Mouse (Mus musculus): Measurements from ENCODE around the gene Tiam1. TPM values are rescaled to one million over a fixed set of nuclear protein-coding genes. Genes with fewer than 3 reads are reported as not detected.

Tiam1 gene
- polyA plus RNA-seq, 1 experiment from 2014 or later, result 11.5 TPM

DNA sequence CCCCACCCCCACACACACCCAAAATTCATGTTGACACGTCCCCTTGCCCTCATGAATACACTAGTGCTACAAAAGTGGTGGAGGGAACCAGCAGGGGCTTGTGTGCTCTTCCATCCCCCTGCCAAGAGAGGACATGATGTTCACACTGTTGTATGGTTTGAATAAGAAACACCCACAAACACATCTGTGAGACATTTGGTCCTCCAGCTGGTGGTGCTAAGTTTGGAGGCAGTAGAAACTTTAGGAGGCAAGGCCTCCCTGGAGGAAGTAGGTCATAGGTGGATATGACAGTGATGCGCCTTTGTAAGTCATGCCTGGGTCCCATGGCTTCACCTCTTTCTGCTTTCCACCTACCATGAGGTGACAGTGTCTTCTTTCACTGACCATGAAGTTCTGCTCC, 366.1 kb downstream of the Tiam1 start:
- 87% methylated on average over 2 of the region's 2 CpGs for WGBS
- H3K9me3 ChIP-seq (ENCODE audit: low read length), result peaks cover 10% of the 10 kb centered on the region; the same call in 1 of the 2 replicates
- H3K27me3 ChIP-seq (ENCODE audit: insufficient read depth, low read length), result no peaks in the 10 kb centered on the region
- H3K9ac ChIP-seq (replicated peaks; ENCODE audit: low read length), result no peak overlapping the region
- ATAC-seq (ENCODE audit: low FRiP score, low TSS enrichment), result no peak
- H3K4me1 ChIP-seq (ENCODE audit: insufficient read depth, low read length), result no peaks in the 10 kb centered on the region
- H3K36me3 ChIP-seq (ENCODE audit: insufficient read depth, low read length), result no peaks in the 10 kb centered on the region
- no peak overlapping the region for H3K27ac ChIP-seq (ENCODE audit: low read length)
- H3K4me2 ChIP-seq (replicated peaks; ENCODE audit: low read depth, low read length), result no peak overlapping the region
- H3K4me3 ChIP-seq (ENCODE audit: low read length), result no peak overlapping the region

DNA sequence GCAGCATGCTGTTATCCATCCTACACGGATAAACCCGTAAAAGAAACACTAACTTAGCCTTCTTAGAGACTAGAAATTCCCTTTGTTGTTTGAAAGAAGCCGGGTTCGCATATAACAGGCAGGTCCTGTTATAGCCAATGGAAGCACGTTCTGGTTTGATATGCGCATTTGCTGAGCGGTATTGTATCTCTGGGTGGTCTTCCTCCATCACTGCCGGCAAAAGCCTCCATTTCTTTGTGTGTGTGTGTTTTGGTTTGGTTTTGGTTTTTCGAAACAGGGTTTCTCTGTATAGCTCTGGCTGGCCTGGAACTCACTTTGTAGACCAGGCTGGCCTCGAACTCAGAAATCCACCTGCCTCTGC, 369.0 kb downstream of the Tiam1 start:
- 36% methylated on average over 10 of the region's 10 CpGs for WGBS
- no peaks in the 10 kb centered on the region for H3K4me1 ChIP-seq (ENCODE audit: insufficient read depth, low read length)
- peaks cover 13% of the 10 kb centered on the region for H3K9me3 ChIP-seq (ENCODE audit: low read length)
- H3K4me2 ChIP-seq (replicated peaks; ENCODE audit: low read depth, low read length), result peak overlapping the region; percentile 89
- peak overlapping the region; percentile 50; the same call in 1 of the 2 replicates for H3K4me3 ChIP-seq (ENCODE audit: low read length)
- ATAC-seq (ENCODE audit: low FRiP score, low TSS enrichment), result no peak
- H3K36me3 ChIP-seq (ENCODE audit: insufficient read depth, low read length), result peaks cover 3% of the 10 kb centered on the region; the same call in 1 of the 2 replicates
- H3K27ac ChIP-seq (ENCODE audit: low read length), result no peak overlapping the region
- H3K9ac ChIP-seq (replicated peaks; ENCODE audit: low read length), result no peak overlapping the region
- H3K27me3 ChIP-seq (ENCODE audit: insufficient read depth, low read length), result no peaks in the 10 kb centered on the region

DNA sequence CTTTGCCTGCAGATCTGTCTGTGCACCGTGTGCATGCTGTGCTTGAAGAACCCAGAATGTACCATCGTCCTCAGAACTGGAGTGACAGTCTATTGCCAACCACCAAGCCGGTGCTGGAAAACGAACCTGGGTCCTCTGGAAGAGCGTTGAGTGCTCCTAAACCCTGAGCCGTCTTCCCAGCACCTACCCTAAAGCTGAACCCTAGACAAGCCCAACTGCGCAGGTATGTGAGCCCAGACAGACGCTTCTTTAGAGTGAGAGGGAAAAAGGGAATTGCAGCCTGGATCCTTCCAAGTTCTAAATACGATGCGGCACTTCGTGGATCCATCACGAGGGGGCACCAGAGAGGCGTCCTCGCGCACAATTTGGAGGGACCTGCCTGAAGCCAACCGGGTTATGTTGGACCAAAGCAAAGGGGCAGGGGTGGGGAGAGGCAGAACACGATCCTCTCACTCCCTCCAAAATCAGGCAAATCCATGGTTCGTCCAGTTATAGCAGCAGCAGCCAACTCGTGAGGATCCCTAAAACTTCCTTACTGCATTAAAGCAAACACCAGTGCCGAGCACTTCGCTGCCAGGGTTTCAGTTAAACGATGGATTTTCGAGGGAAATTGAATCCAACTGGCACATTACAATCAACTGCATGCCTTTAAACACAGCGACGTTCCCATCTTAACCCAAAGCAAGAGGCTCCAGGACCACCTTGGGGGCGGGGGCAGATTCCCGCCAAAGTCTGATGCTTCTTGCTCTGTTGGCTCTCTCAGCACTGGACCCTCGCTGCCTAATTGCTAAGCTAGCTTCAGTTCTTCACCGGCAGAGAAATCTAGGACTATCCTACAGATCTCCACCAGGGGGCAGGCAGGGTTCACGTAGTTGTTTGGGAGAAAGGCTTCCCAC, 369.7 kb downstream of the Tiam1 start:
- 11% methylated on average over 30 of the region's 30 CpGs for whole genome bisulfite sequencing
- H3K9me3 ChIP-seq (ENCODE audit: low read length), result peaks cover 19% of the 10 kb centered on the region
- peak overlapping the region; percentile 50 for H3K4me3 ChIP-seq (ENCODE audit: low read length)
- no peaks in the 10 kb centered on the region for H3K27me3 ChIP-seq (ENCODE audit: insufficient read depth, low read length)
- H3K4me2 ChIP-seq (replicated peaks; ENCODE audit: low read depth, low read length), result peak overlapping the region; percentile 89
- peak overlapping the region; percentile 46 for H3K9ac ChIP-seq (replicated peaks; ENCODE audit: low read length)
- no peak overlapping the region for H3K27ac ChIP-seq (ENCODE audit: low read length)
- peaks cover 3% of the 10 kb centered on the region; the same call in 1 of the 2 replicates for H3K36me3 ChIP-seq (ENCODE audit: insufficient read depth, low read length)
- H3K4me1 ChIP-seq (ENCODE audit: insufficient read depth, low read length), result no peaks in the 10 kb centered on the region
- peak; percentile 90 for ATAC-seq (ENCODE audit: low FRiP score, low TSS enrichment)

DNA sequence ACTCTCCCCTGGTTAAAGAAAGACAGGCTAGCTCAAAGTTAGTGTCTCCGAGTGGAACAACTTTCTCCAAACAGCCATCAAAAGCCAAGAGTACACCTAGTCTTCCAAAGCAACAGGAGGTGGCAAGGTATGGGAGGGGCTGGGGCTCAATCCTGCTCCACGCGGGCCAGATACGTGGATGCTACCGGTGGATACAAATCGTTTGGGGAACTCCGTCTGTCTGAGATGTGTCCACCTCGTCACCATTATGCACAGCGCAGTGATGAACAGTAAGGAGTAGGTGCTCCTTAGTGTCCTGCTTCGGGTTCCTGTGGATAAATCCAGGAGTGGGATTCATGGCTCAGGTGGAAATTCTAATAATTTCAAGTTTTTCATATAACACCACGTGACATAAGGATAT, 377.6 kb downstream of the Tiam1 start:
- H3K4me2 ChIP-seq (replicated peaks; ENCODE audit: low read depth, low read length), result no peak overlapping the region
- H3K9ac ChIP-seq (replicated peaks; ENCODE audit: low read length), result no peak overlapping the region
- peaks cover 22% of the 10 kb centered on the region for H3K9me3 ChIP-seq (ENCODE audit: low read length)
- H3K4me3 ChIP-seq (ENCODE audit: low read length), result no peak overlapping the region
- H3K27ac ChIP-seq (ENCODE audit: low read length), result no peak overlapping the region
- ATAC-seq (ENCODE audit: low FRiP score, low TSS enrichment), result no peak
- no peaks in the 10 kb centered on the region for H3K27me3 ChIP-seq (ENCODE audit: insufficient read depth, low read length)
- H3K4me1 ChIP-seq (ENCODE audit: insufficient read depth, low read length), result no peaks in the 10 kb centered on the region
- H3K36me3 ChIP-seq (ENCODE audit: insufficient read depth, low read length), result peaks cover 3% of the 10 kb centered on the region; the same call in 1 of the 2 replicates
- 84% methylated on average over 11 of the region's 11 CpGs for WGBS

DNA sequence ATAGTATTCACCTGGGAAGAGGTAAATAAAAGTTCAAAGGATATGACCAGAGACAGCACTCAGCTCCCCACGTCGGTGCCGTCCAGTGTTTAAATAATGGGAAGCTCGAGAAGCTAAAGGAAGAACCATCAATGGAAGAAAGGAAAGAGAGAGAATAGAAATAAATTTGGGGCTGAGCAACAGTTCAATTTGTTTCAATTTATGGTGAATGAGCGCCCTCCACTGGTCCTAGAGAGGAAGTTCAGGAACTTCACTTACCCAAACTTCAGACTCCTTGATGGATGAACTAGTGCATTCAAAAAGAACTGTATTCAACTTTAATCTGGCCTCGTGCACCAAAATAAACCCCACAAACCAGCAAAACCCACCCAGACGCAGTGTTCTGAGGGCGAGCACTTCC, 378.1 kb downstream of the Tiam1 start:
- H3K4me3 ChIP-seq (ENCODE audit: low read length), result no peak overlapping the region
- no peak for ATAC-seq (ENCODE audit: low FRiP score, low TSS enrichment)
- H3K9me3 ChIP-seq (ENCODE audit: low read length), result peaks cover 17% of the 10 kb centered on the region
- no peak overlapping the region for H3K4me2 ChIP-seq (replicated peaks; ENCODE audit: low read depth, low read length)
- H3K4me1 ChIP-seq (ENCODE audit: insufficient read depth, low read length), result no peaks in the 10 kb centered on the region
- no peak overlapping the region for H3K9ac ChIP-seq (replicated peaks; ENCODE audit: low read length)
- no peak overlapping the region for H3K27ac ChIP-seq (ENCODE audit: low read length)
- WGBS, result 13% methylated on average over 8 of the region's 8 CpGs
- no peaks in the 10 kb centered on the region for H3K27me3 ChIP-seq (ENCODE audit: insufficient read depth, low read length)
- H3K36me3 ChIP-seq (ENCODE audit: insufficient read depth, low read length), result peaks cover 3% of the 10 kb centered on the region; the same call in 1 of the 2 replicates

DNA sequence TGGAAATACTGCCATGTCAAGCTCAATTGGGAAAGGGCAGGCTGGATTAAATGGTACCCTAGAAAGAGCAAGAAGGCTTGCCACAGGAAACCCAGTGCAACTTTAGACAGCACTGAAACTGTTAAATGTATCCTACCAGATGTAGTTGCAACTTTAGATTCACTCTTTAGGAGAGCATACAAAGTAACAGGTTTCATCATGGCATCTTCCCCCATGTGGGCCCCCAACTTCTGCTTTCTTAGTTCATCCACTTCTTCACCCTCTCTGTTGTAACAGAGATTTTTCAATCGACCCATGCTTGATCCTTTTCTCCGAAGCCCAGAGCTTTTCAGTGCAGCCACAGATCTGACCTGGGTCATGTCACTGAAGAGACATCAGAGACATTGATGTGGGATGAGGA, 379.8 kb downstream of the Tiam1 start:
- 87% methylated on average over 2 of the region's 2 CpGs for WGBS
- no peak for ATAC-seq (ENCODE audit: low FRiP score, low TSS enrichment)
- Histone ChIP-seq H3K27me3 (ENCODE audit: insufficient read depth, low read length) (no peaks in the 10 kb centered on the region), H3K4me1 (ENCODE audit: insufficient read depth, low read length) (no peaks in the 10 kb centered on the region), H3K9ac (replicated peaks; ENCODE audit: low read length) (no peak overlapping the region), H3K4me2 (replicated peaks; ENCODE audit: low read depth, low read length) (no peak overlapping the region), H3K9me3 (ENCODE audit: low read length) (peaks cover 1% of the 10 kb centered on the region), H3K36me3 (ENCODE audit: insufficient read depth, low read length) (no peaks in the 10 kb centered on the region), H3K4me3 (ENCODE audit: low read length) (no peak overlapping the region), H3K27ac (ENCODE audit: low read length) (no peak overlapping the region)

DNA sequence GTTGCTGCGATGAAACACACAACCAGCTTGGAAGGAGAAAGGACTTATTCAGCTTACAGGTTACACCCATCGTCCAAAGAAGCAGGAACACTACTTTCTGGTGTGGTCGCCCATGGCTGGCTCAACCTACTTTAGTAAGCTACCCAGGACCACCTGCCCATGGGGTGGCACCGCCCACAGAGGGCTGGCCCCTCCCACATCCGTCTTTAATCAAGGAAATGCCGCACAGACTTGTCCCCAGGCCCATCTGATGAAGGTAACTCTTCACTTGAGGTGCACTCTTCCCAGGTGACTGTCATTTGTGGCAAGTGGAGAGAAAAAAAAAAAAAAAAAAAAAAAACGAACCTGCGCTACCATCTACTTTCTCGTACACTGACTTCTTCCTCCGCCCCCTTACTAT, 381.0 kb downstream of the Tiam1 start:
- H3K9me3 ChIP-seq (ENCODE audit: low read length), result no peaks in the 10 kb centered on the region
- no peak overlapping the region for H3K27ac ChIP-seq (ENCODE audit: low read length)
- H3K27me3 ChIP-seq (ENCODE audit: insufficient read depth, low read length), result no peaks in the 10 kb centered on the region
- no peaks in the 10 kb centered on the region for H3K36me3 ChIP-seq (ENCODE audit: insufficient read depth, low read length)
- no peaks in the 10 kb centered on the region for H3K4me1 ChIP-seq (ENCODE audit: insufficient read depth, low read length)
- ATAC-seq (ENCODE audit: low FRiP score, low TSS enrichment), result no peak
- WGBS, result 80% methylated on average over 9 of the region's 10 CpGs
- no peak overlapping the region for H3K4me3 ChIP-seq (ENCODE audit: low read length)
- H3K4me2 ChIP-seq (replicated peaks; ENCODE audit: low read depth, low read length), result no peak overlapping the region
- H3K9ac ChIP-seq (replicated peaks; ENCODE audit: low read length), result no peak overlapping the region

DNA sequence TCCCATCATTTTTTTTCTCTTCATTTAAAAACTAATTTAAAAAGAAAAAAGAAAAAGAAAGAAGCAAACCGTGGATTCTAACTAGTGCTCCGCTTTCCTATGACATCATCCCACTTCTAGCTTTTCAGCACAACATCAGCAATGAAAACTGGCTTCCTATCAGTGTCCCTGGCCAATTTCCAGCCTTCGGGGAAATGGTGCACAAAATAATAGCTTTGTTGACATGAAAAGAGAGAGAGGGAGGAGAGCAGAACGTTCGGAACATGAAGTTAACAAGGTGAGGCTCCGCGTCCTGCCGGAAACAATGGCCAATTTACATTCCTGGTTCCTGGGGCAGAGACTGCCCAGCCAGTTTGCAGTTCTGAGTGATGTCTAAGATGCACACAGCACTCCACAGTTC, 381.5 kb downstream of the Tiam1 start:
- Histone ChIP-seq H3K27me3 (ENCODE audit: insufficient read depth, low read length) (no peaks in the 10 kb centered on the region), H3K36me3 (ENCODE audit: insufficient read depth, low read length) (no peaks in the 10 kb centered on the region), H3K4me2 (replicated peaks; ENCODE audit: low read depth, low read length) (no peak overlapping the region), H3K27ac (ENCODE audit: low read length) (no peak overlapping the region), H3K9me3 (ENCODE audit: low read length) (no peaks in the 10 kb centered on the region), H3K9ac (replicated peaks; ENCODE audit: low read length) (no peak overlapping the region), H3K4me3 (ENCODE audit: low read length) (no peak overlapping the region), H3K4me1 (ENCODE audit: insufficient read depth, low read length) (no peaks in the 10 kb centered on the region)
- no peak for ATAC-seq (ENCODE audit: low FRiP score, low TSS enrichment)
- 50% methylated on average over 8 of the region's 8 CpGs for WGBS

DNA sequence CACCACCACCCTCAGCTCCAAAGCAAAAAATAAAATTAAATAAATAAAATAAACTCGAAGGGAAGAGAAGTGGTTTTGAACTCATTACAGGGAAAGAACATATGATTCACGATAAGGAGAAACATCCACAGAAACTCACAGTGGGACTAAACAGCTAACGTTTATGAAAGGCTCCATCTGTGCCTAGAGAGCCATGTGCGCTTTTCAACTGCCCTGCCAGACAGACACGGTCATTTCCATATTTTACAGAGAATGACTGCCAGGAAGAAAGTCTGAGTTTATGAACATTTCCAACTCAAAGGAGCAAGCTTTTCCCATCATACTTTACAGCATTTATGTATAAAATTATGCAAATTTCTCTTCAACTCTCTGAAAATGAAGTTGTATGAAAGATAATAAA, 386.2 kb downstream of the Tiam1 start:
- Histone ChIP-seq H3K9ac (replicated peaks; ENCODE audit: low read length) (no peak overlapping the region), H3K27me3 (ENCODE audit: insufficient read depth, low read length) (no peaks in the 10 kb centered on the region), H3K36me3 (ENCODE audit: insufficient read depth, low read length) (no peaks in the 10 kb centered on the region), H3K9me3 (ENCODE audit: low read length) (no peaks in the 10 kb centered on the region), H3K4me2 (replicated peaks; ENCODE audit: low read depth, low read length) (no peak overlapping the region), H3K27ac (ENCODE audit: low read length) (no peak overlapping the region), H3K4me3 (ENCODE audit: low read length) (no peak overlapping the region), H3K4me1 (ENCODE audit: insufficient read depth, low read length) (no peaks in the 10 kb centered on the region)
- ATAC-seq (ENCODE audit: low FRiP score, low TSS enrichment), result no peak
- 69% methylated on average over 5 of the region's 5 CpGs for WGBS

DNA sequence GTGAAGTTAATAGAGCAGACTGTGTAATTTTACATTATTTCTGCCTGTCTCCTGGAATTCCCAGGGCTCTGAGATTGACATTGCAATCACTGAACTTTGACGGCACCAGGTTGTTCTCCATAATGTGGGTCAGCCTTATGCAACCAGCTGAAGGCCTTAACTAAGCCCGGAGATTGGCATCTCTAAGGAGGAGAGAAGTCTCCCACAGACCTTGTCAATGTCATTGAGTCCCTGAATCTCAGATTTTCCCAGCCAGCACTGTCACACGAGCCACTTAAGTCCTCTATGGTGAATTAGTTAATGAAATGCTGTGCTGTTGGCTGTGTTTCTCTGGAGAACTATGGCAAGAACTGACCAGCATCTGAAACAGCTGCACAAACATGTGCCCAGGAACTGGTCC, 388.9 kb downstream of the Tiam1 start:
- no peak overlapping the region for H3K27ac ChIP-seq (ENCODE audit: low read length)
- WGBS, result 71% methylated on average over 3 of the region's 3 CpGs
- H3K4me3 ChIP-seq (ENCODE audit: low read length), result no peak overlapping the region
- H3K4me1 ChIP-seq (ENCODE audit: insufficient read depth, low read length), result no peaks in the 10 kb centered on the region
- H3K9me3 ChIP-seq (ENCODE audit: low read length), result no peaks in the 10 kb centered on the region; the same call in 1 of the 2 replicates
- no peaks in the 10 kb centered on the region for H3K27me3 ChIP-seq (ENCODE audit: insufficient read depth, low read length)
- no peaks in the 10 kb centered on the region for H3K36me3 ChIP-seq (ENCODE audit: insufficient read depth, low read length)
- H3K4me2 ChIP-seq (replicated peaks; ENCODE audit: low read depth, low read length), result no peak overlapping the region
- H3K9ac ChIP-seq (replicated peaks; ENCODE audit: low read length), result no peak overlapping the region
- ATAC-seq (ENCODE audit: low FRiP score, low TSS enrichment), result no peak
